In genomic region chr16:64635110-64635509, GRCm38 (mm10) we compare ENCODE assay signal across 24 mouse cellular contexts. TPM values are rescaled to one million over a fixed set of nuclear protein-coding genes. Genes with fewer than 3 reads are reported as not detected.
"Had no signal": no experiment of that assay in that cellular context is flagged by ENCODE, and none has a peak within 500 bp of the region (broad histone marks: within the 10 kb centered on the region; RNA-seq: fewer than 3 reads in every experiment).

No protein-coding gene starts in this region.

- H3K4me2 ChIP-seq: neural tube, embryonic 13.5 days; neural tube, embryonic 15.5 days; stomach, embryonic 15.5 days had no signal

- H3K27ac ChIP-seq: neural tube, embryonic 13.5 days; neural tube, embryonic 15.5 days; stomach, embryonic 15.5 days; stomach, postnatal 0 days had no signal

- H3K9me3 ChIP-seq: neural tube, embryonic 13.5 days; neural tube, embryonic 15.5 days; stomach, embryonic 15.5 days had no signal

- DNase-seq: retina, postnatal 1 day; right cerebral cortex, adult 18-20 months; right cerebral cortex, postnatal 14 days; right cerebral cortex, postnatal 25 days; right cerebral cortex, postnatal 4 days; spleen, adult 18-20 months; thymus, adult 18-20 months; thymus, adult 2 months; thymus, postnatal 14 days; thymus, postnatal 25 days; thymus, postnatal 36 days; thymus, postnatal 4 days had no signal

- H3K4me1 ChIP-seq: neural tube, embryonic 13.5 days; neural tube, embryonic 15.5 days; stomach, embryonic 15.5 days had no signal

- H3K27me3 ChIP-seq: neural tube, embryonic 13.5 days; neural tube, embryonic 15.5 days; stomach, embryonic 15.5 days had no signal

- H3K4me3 ChIP-seq: neural tube, embryonic 13.5 days; neural tube, embryonic 15.5 days; stomach, embryonic 15.5 days had no signal

- H3K9ac ChIP-seq: neural tube, embryonic 13.5 days; neural tube, embryonic 15.5 days; stomach, embryonic 15.5 days had no signal

- H3K36me3 ChIP-seq: neural tube, embryonic 13.5 days; neural tube, embryonic 15.5 days; stomach, embryonic 15.5 days had no signal

RNA-seq across cellular contexts. Expression of gene Csnka2ip, which starts 32.9 kb away (rescaled TPM):
- total RNA-seq: neutrophil, adult 5-6 weeks had no signal
- polyA plus RNA-seq: neural tube, embryonic 13.5 days; neural tube, embryonic 14.5 days; neural tube, embryonic 15.5 days; small intestine, adult 2 months; spleen, adult 2 months; stomach, embryonic 14.5 days; stomach, embryonic 15.5 days; stomach, embryonic 16.5 days; stomach, postnatal 0 days; thymus, adult 2 months; thymus, postnatal 0 days; urinary bladder, adult 2 months had no signal
